Mouse (Mus musculus) lung, postnatal 0 days (tissue): ENCODE results near the gene Spata21.

Experiments used
- CTCF ChIP-seq: IDR thresholded peaks from 2 replicates; pipeline ENCODE4 v1.5.1; 2016; ENCODE audit warnings: antibody characterized with exemption, mild to moderate bottlenecking
- EP300 ChIP-seq: IDR thresholded peaks from 2 replicates; pipeline ENCODE4 v1.6.1; 2016; ENCODE audit warnings: antibody characterized with exemption, mild to moderate bottlenecking, control low read depth

DNA sequence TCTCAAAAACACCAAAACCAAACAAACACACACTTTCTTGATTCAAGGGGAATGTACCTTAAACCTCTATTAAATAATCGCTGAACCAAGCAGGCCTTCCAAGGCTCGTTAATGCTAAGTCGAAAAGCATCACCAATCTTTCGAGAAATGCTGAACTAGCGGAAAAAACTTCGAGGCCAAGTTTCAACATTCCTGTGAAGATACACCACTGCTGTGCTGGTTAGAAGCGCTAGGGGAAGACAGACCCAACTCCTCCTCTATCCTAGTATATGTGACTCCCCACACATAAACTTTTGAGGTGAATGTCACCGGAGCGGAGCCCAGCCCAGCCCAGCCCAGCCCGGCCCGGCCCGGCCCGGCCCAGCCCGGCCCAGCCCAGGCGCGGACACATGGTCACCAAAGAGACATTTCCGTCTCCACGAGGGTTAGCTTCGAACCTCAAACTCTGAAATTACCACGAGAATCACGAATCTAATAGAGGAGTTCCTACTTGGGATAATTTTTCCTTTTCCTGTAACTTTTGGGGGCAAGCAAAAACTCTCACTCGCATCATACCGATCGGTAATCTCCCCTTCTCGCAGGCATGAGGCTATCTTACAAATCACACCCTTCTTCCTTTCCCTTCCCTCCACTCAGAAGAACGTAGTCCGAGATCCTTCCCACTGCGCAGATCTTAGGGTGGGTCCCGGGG lies 50.4 kb downstream of the Spata21 start:
- TF ChIP-seq CTCF: 0 out of 2 replicates have a peak, but pooled peaks have one; percentile 10
- no peak for TF ChIP-seq EP300
